Mouse (Mus musculus) liver, embryonic 14 days (tissue): ENCODE data around the gene Mvd. TPM values are rescaled to one million over a fixed set of nuclear protein-coding genes. Genes with fewer than 3 reads are reported as not detected.

ENCODE experiments used
- polyA plus RNA-seq: library from polyadenylated mRNA; depleted of rRNA; stranded (reverse); fragments of >200 nt; gene quantifications from 2 replicates; pipeline ENCODE4 v1.2.3, GENCODE M21; 2012; rRNA removed

Mvd gene
- 18.8 and 20.3 TPM in 2 replicates for polyA plus RNA-seq

DNA sequence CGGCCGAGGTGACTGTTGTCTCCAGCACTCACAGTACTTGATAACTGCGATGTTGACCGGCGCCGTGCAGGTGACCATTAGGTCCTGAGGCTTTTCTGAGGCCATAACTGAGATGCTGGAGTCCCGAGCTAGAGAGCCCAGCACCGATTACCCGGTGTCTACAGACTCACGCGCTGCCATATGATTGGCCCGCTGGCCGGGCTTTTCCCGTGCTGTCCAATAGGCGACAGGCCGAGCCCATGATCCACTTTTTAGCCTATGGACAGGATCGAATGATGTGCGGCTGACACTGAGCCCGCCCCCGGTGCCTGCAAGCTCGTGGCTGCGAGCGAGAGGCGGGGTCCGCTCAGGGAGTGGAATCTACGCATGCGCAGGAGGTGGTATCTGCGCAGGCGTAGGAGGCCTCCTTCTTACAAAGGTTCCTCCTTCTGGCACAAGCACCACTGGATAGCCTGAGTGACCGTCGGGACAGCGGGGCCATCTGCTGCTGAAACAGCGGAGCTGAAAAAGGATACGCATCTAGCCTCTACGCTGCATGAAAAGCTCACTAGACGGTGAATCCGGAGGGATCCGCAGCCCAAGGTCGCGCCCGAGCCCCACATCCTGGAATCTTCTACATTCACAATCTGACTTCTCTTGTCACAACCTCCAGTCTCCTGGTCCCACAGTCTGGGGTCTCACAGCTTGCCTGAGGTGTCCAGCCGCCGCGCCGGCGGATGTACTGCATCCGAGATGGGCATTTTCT lies at the start of gene Mvd:
Gene Mvd (minus strand): TSS at position 161 of the 745 bp plus-strand sequence.

GRCm38 (mm10) chr8:122475580-122476320 lies 32.5 kb upstream of the Mvd start, which contains the start of the genes Rnf166 and Ctu2:
Gene Rnf166, minus strand, starts transcription at chr8:122476064.
Gene Ctu2, plus strand, starts transcription at chr8:122476143.

GRCm38 (mm10) chr8:122460524-122461472 lies 17.6 kb upstream of the Mvd start, which contains the start of gene Snai3:
Gene Snai3, minus strand, starts transcription at chr8:122460733.

GRCm38 (mm10) chr8:122432443-122433268 lies 10.6 kb downstream of the Mvd start, which contains the start of gene Cyba:
Gene Cyba, minus strand, starts transcription at chr8:122432930.

DNA sequence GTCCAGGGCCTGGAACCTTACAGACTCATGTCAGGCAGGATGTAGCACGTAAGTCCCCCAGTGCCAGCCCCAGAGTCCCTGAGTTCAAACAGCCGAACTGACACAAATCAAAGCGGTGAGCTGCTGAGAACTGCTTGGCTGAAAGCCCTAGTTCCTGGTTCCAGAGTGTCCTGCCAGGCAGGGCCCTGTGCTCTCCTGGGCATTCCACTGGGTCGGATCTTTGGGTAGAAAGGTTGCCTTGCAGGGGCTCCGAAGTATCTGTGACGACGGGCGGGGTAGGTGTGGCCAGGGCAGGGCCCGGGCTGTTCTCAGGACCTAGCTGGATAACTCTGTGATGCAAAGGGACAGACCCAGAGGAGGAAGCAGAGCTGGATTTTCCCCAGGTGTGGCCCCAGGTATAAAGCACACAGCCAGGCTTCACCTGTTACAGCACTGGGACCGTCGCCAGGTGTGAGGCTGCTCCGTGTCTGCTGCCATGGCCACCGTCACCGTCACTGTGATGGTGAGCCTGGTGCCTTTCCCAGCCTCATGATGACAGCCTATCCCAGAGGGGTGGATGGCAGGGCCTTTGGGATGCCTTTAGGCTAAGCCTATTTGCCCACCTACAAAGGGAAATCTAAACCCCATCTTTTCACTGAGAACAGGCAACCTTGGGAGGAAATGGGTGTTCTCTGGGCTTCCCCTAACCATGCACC lies 21.7 kb downstream of the Mvd start, which contains the start of gene Il17c:
Gene Il17c (plus strand): TSS at position 645 of the 695 bp plus-strand sequence.

Other genes starting within 250 kb of the Mvd start
- gene Zfpm1, start 161.3 kb downstream of the Mvd start, polyA plus RNA-seq = 56.8 and 69.6 TPM in 2 replicates
- not detected in 2 replicates for gene Trhr2, start 82.7 kb downstream of the Mvd start, polyA plus RNA-seq
- gene Zc3h18, start 66.8 kb downstream of the Mvd start, polyA plus RNA-seq = 20.3 and 21.4 TPM in 2 replicates
- 0.08 and 0.10 TPM in 2 replicates for gene Il17c, start 21.4 kb downstream of the Mvd start, polyA plus RNA-seq
- gene Cyba, start 10.5 kb downstream of the Mvd start, polyA plus RNA-seq = 64.4 and 75.2 TPM in 2 replicates
- 0.14 and 0.17 TPM in 2 replicates for gene Snai3, start 17.3 kb upstream of the Mvd start, polyA plus RNA-seq
- 9.0 and 11.7 TPM in 2 replicates for gene Rnf166, start 32.6 kb upstream of the Mvd start, polyA plus RNA-seq
- gene Ctu2, start 32.7 kb upstream of the Mvd start, polyA plus RNA-seq = 11.3 and 11.4 TPM in 2 replicates
- 52.1 and 60.1 TPM in 2 replicates for gene Piezo1, start 107.9 kb upstream of the Mvd start, polyA plus RNA-seq
- gene Cdt1, start 124.6 kb upstream of the Mvd start, polyA plus RNA-seq = 58.4 and 71.0 TPM in 2 replicates
- gene Aprt, start 133.5 kb upstream of the Mvd start, polyA plus RNA-seq = 81.5 and 95.1 TPM in 2 replicates
- 3.9 and 4.5 TPM in 2 replicates for gene Galns, start 168.0 kb upstream of the Mvd start, polyA plus RNA-seq
- 23.7 and 27.7 TPM in 2 replicates for gene Trappc2l, start 168.2 kb upstream of the Mvd start, polyA plus RNA-seq
- gene Pabpn1l, start 179.3 kb upstream of the Mvd start, polyA plus RNA-seq = not detected in 2 replicates